Mouse (Mus musculus) inflammation-experienced regulatory T-cells, adult 6 months (primary cell): ENCODE measurements at regions not wholly inside any gene's neighbourhood (a gene's known extent, or its start where the extent isn't known, plus 50 kb on each side); places are given as distances from the start of the nearest gene placed in this dataset.

Experiments
- ATAC-seq: one replicate; pipeline ENCODE4 v1.8.0; 2017

- ATAC-seq, result no peak
Measured at GRCm38 (mm10) chr13:118849541-118849940, 179.9 kb downstream of the Fgf10 start.

GRCm38 (mm10) chr13:118850708-118851107 is 181.1 kb downstream of the Fgf10 start:
- ATAC-seq, result no peak

GRCm38 (mm10) chr13:118886339-118886810 is 216.8 kb downstream of the Fgf10 start:
- no peak for ATAC-seq

DNA sequence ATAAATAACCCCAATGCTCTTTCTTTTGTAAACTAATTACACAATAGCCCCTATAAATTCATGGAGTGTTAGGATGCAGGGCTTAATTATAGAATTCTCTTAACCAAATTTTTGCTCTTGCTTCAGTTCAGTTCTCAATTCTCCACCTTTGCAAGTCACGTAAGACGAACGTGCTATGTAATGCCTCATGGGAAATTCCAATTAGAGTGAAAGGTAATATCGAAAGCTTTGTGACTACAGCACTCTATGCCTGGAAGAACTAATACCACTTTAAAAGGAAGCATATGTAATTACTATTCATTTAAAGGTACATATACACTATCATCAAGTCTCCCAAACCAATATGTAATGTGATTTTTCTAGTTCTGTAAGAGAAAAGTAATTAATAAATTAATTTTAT is 225.5 kb downstream of the Fgf10 start:
- no peak for ATAC-seq

DNA sequence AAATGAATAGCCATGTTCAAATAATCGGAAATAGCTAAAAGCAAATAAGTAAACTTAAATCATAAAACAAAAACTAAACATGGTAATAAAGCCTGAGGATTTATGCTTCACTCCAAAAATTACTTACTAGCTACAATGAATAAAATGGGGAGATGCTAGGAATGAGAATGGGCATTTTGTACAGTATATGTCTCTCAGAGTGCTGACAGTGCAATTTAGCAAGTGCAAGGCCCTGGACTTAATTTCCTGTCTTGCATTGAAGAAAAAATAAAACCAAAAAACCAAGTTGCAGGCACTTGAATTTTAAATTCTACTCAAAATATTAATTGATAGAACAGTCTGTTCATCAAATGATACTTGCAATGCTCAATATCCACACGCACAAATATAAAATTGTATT is 232.4 kb downstream of the Fgf10 start:
- no peak for ATAC-seq

DNA sequence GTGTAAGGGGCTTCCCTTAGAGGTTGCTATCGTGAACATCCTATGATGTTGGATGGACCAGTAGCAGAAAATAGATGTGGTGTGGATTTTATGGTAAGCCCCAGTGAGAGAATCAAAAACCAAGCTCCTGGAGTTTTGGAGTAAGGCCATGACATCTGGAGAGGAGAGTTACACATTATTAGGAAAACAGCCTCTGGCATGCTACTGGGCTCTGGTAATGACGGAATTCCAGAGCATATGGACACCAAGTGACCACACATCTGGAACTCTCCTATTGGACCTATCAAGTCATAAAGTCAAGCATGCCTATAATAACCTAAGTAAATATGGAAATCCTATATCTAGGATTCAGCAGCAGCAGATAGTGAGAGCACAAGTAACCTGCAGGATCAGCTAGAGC is 240.8 kb downstream of the Fgf10 start:
- ATAC-seq, result no peak

- no peak for ATAC-seq
Measured at GRCm38 (mm10) chr13:118940786-118941185, 271.2 kb downstream of the Fgf10 start.

GRCm38 (mm10) chr13:118966120-118966676 is 296.6 kb downstream of the Fgf10 start:
- ATAC-seq, result no peak

GRCm38 (mm10) chr13:118967707-118968106 is 298.1 kb downstream of the Fgf10 start:
- ATAC-seq, result no peak

- ATAC-seq, result no peak
Measured at GRCm38 (mm10) chr13:118975008-118975407, 305.4 kb downstream of the Fgf10 start.

DNA sequence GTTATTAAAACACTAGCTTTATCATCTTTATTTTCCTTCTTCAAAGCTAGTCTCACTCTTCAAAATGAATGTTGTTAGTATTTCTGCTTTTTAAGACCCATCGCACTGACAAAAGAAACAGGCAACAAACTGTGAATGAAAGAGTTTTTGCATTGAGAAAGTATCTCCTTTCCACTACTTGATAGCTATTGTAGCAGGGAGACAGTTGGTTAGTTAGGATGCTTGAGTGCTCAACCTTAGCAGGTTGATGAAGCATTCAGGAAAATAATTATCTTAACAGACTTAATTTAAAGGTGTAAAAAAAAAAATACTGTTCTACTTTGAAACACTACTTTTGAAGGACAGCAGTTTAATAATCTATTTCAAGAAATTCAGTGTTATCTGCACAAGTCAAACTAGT is 305.9 kb downstream of the Fgf10 start:
- ATAC-seq, result no peak

- ATAC-seq, result no peak
Measured at GRCm38 (mm10) chr13:118979505-118979904, 309.9 kb downstream of the Fgf10 start.

- no peak for ATAC-seq
Measured at GRCm38 (mm10) chr13:118981196-118981810, 311.7 kb downstream of the Fgf10 start.

- no peak for ATAC-seq
Measured at GRCm38 (mm10) chr13:118985285-118985684, 315.7 kb downstream of the Fgf10 start.

GRCm38 (mm10) chr13:119025305-119025975 is 355.8 kb downstream of the Fgf10 start:
- no peak for ATAC-seq

DNA sequence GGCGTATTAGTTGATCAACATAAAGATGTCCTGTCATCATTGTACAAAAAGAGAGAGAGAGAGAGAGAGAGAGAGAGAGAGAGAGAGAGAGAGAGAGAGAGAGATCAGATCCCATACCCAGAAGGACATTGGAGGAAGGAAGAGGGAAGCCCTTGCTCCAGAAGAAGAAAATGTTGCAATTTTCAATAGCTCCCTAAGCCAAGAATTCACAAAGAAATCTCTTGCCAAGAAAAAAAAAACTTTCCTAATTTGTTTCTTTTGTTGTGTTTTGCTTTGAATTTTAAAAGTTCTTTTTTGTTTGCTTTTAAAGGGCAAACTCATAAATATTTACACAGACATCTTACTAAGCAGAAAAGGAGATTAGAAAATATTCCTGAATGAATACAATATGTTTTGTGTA is 370.0 kb downstream of the Fgf10 start:
- no peak for ATAC-seq

- no peak for ATAC-seq
Measured at GRCm38 (mm10) chr13:119045112-119045511, 375.5 kb downstream of the Fgf10 start.

DNA sequence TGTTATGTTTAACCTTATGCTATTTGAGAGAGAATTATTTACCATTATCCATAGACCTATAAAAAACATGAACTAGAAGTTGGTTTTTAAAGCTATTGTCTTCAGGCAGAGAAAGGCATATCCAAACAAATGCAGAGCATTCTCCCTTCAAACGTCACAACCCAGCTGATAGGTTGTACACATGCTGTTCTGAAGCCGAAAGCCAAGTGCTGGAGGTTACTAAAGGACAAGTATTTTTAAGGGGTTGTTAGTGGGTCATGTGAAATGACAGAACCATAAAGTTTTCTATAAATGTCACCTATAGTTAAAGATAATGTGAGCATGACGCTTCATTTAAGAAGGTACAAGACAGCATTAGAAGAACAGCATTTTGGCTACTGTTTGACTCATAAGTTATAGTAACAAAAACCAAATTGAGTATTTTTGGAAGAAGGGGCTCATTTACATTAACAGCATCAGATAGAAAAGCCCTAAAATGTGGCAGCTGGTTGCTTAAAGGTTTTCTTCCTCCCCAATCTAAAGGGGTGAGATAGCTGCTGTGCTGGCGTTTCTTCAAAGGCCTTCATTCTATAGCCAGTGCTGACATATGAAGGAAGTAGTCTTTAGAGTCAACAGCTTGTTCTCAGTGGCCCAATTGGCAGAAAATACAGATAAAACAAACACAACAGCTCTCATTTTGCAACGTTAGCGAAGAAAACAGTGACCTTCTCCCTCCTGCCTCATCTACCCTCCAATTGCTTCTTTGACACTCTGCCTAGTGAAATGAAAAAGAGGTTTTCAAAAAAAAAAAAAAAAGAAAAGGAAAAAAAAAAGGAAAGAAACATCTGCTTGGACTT is 359.4 kb upstream of the Paip1 start:
- no peak for ATAC-seq

GRCm38 (mm10) chr13:119069581-119069936 is 358.8 kb upstream of the Paip1 start:
- ATAC-seq, result no peak

DNA sequence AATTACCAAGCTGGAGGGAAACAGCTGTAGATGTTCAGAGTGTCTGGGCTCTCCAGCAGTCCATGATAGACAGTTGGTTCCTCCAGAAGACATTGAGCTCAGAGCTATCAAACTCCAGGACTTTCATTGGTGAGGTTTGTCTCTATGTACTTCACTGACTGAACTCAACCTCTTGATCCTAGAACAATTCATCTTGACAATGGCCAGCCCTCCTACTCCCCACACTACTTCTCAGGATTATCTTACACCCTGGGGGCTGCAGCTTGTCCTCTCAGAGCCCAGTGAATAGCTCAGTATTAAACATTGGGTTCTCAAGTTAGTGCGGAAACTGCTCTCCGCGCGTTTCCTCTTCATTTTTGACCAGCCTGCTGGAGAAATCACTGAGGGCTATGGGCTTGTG is 349.2 kb upstream of the Paip1 start:
- no peak for ATAC-seq

- no peak for ATAC-seq
Measured at GRCm38 (mm10) chr13:119081691-119082090, 346.7 kb upstream of the Paip1 start.

GRCm38 (mm10) chr13:119117906-119118305 is 310.5 kb upstream of the Paip1 start:
- no peak for ATAC-seq

GRCm38 (mm10) chr13:119118382-119118781 is 310.0 kb upstream of the Paip1 start:
- no peak for ATAC-seq
